In the genomic region with DNA sequence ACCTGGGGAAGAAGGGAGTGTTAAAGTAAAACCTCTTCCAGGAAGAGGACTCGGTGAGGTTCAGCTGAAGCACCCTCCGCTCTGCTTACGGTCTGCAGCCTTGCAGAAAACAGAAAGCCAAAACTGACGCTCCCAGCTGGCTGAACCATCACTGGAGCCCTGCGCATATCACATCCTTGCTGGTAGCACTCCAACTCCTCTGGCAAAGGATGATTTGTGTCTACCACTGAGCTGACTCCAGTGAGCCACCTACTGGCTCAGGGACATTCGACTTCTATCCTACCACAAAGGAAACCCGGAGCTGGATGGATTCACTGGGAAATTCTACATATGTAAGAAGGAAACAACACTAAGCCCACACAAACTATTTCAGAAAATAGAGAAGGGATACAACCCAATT, we compare ENCODE assay signal across 10 mouse cellular contexts. TPM values are rescaled to one million over a fixed set of nuclear protein-coding genes. Genes with fewer than 3 reads are reported as not detected.
DNase-seq lines count a peak whose midpoint lies in the region; ATAC-seq and TF ChIP-seq lines count a peak whose summit lies in the region.
"Had no signal": no experiment of that assay in that cellular context is flagged by ENCODE, and none has a peak within 500 bp of the region (broad histone marks: within the 10 kb centered on the region; RNA-seq: fewer than 3 reads in every experiment).

No protein-coding gene starts in this region.

- no peaks in the 10 kb centered on the region for H3K4me1 ChIP-seq in ES-Bruce4 (ENCODE audit: control insufficient read depth, insufficient read depth, low read length)
- H3K4me1 ChIP-seq in lung, embryonic 14.5 days (ENCODE audit: insufficient read depth), result no peaks in the 10 kb centered on the region
- H3K4me1 ChIP-seq: embryonic facial prominence, embryonic 15.5 days; neural tube, embryonic 12.5 days had no signal

- TF ChIP-seq POLR2A in ES-Bruce4 (IDR thresholded peaks at IDR 0.05; ENCODE audit: insufficient read depth, low read length), result no peak

- 61% methylated on average over 7 of the region's 7 CpGs for WGBS in lung, embryonic 14.5 days

- H3K9me3 ChIP-seq in ES-Bruce4 (replicated peaks; ENCODE audit: control insufficient read depth, insufficient read depth, low read length, poor library complexity, severe bottlenecking), result no peaks in the 10 kb centered on the region
- H3K9me3 ChIP-seq in lung, embryonic 14.5 days (ENCODE audit: low read depth, low read length), result no peaks in the 10 kb centered on the region
- H3K9me3 ChIP-seq: embryonic facial prominence, embryonic 15.5 days; neural tube, embryonic 12.5 days had no signal

- no peak overlapping the region for H3K4me2 ChIP-seq in lung, embryonic 14.5 days
- H3K4me2 ChIP-seq: embryonic facial prominence, embryonic 15.5 days; neural tube, embryonic 12.5 days had no signal

- H3K27me3 ChIP-seq in ES-Bruce4 (ENCODE audit: control insufficient read depth, insufficient read depth, low read length, poor library complexity, severe bottlenecking), result no peaks in the 10 kb centered on the region
- H3K27me3 ChIP-seq in lung, embryonic 14.5 days (ENCODE audit: insufficient read depth, low read length), result no peaks in the 10 kb centered on the region
- H3K27me3 ChIP-seq: embryonic facial prominence, embryonic 15.5 days; neural tube, embryonic 12.5 days had no signal

- no peak for ATAC-seq in lung, embryonic 14.5 days (ENCODE audit: insufficient read depth)

- TF ChIP-seq CTCF in ES-Bruce4 (IDR thresholded peaks at IDR 0.05; ENCODE audit: low read depth, low read length), result peak; percentile 26
- peak; percentile 55 for TF ChIP-seq CTCF in lung, embryonic 14.5 days (IDR thresholded peaks at IDR 0.05; ENCODE audit: low read depth)

- intact Hi-C loops in heart, postnatal 10 days (cut with DNase I), result loop anchor here (1.0 kb wide), 1 partner anchor 67 kb away; no protein-coding TSS in a partner anchor

- peaks cover 18% of the 10 kb centered on the region for H3K36me3 ChIP-seq in ES-Bruce4 (ENCODE audit: control insufficient read depth, insufficient read depth, low read length, poor library complexity, severe bottlenecking)
- H3K36me3 ChIP-seq in lung, embryonic 14.5 days (ENCODE audit: insufficient read depth), result peaks cover 60% of the 10 kb centered on the region

- peak; percentile 78 for DNase-seq in gastrocnemius, adult 18-20 months (ENCODE audit: low spot score)
- no peak for DNase-seq in gastrocnemius, postnatal 4 days (ENCODE audit: low spot score in 2 of 2)
- DNase-seq in cerebellum, adult 9-10 months, result peak; percentile 69
- DNase-seq in heart, postnatal 10 days, result peak; percentile 80 to 81
- peak; percentile 76 for DNase-seq in lung, embryonic 14.5 days
- no peak for DNase-seq in yolk sac, embryonic 10.5 days (ENCODE audit: low spot score)
- DNase-seq in thymus, postnatal 4 days, result no peak

- no peak overlapping the region for H3K27ac ChIP-seq in ES-Bruce4 (ENCODE audit: insufficient read depth, low read length)
- no peak overlapping the region for H3K27ac ChIP-seq in lung, embryonic 14.5 days (ENCODE audit: low read depth)
- H3K27ac ChIP-seq: embryonic facial prominence, embryonic 15.5 days; neural tube, embryonic 12.5 days had no signal

- H3K4me3 ChIP-seq in ES-Bruce4 (ENCODE audit: low read depth, low read length), result no peak overlapping the region
- H3K4me3 ChIP-seq in lung, embryonic 14.5 days (ENCODE audit: low read depth, low read length), result no peak overlapping the region
- H3K4me3 ChIP-seq: embryonic facial prominence, embryonic 15.5 days; neural tube, embryonic 12.5 days had no signal

- TF ChIP-seq EP300 in ES-Bruce4 (IDR thresholded peaks at IDR 0.05; ENCODE audit: insufficient read depth, low read depth, low read length), result no peak

- no peak overlapping the region for H3K9ac ChIP-seq in ES-Bruce4 (ENCODE audit: low read depth, poor library complexity, severe bottlenecking)
- H3K9ac ChIP-seq in lung, embryonic 14.5 days, result no peak overlapping the region
- H3K9ac ChIP-seq: embryonic facial prominence, embryonic 15.5 days; neural tube, embryonic 12.5 days had no signal

RNA-seq across cellular contexts. Expression of gene Gosr1, which starts 18.8 kb away (rescaled TPM):
- total RNA-seq in gastrocnemius, adult 18-20 months (2021), result 10 to 100 TPM; 22.7 to 24.5 TPM
- 10 to 100 TPM; 26.4 to 33.2 TPM for total RNA-seq in gastrocnemius, postnatal 4 days (2021)
- polyA plus RNA-seq in ES-Bruce4 (2011; ENCODE audit: insufficient read depth, insufficient read length, low read depth, missing spikeins), result 30.2 and 34.9 TPM in 2 replicates
- 10 to 100 TPM; 30.7 to 32.9 TPM for total RNA-seq in heart, postnatal 10 days (2021)
- 35.3 and 38.7 TPM in 2 replicates for polyA plus RNA-seq in lung, embryonic 14.5 days (2014; fragmentation: Nextera tagmentation; extraction: Ambion mirVana)

Comparison
In these comparisons a context has a peak if more than half of its experiments do, and no peak if none do; other contexts are left out.
1. DNase-seq: peak in gastrocnemius, adult 18-20 months (single experiment), cerebellum, adult 9-10 months (single experiment), heart, postnatal 10 days (2 of 2) and lung, embryonic 14.5 days (single experiment); none in gastrocnemius, postnatal 4 days (0 of 2), yolk sac, embryonic 10.5 days (single experiment) and thymus, postnatal 4 days (single experiment).